Mouse (Mus musculus) small intestine, adult 2 months (tissue): ENCODE measurements around the gene Hal.

ENCODE experiments used
- CTCF ChIP-seq: fragments of 200-500 bp; IDR thresholded peaks from 2 replicates; pipeline ENCODE4 v1.5.1; 2012; ENCODE audit warnings: low read depth, mild to moderate bottlenecking, control low read depth, inconsistent platforms, low read length, moderate library complexity, mixed read lengths; ENCODE audit not compliant: insufficient replicate concordance, insufficient read length; ENCODE audit errors: extremely low read depth
- POLR2A ChIP-seq: fragments of 200-500 bp; IDR thresholded peaks from 2 replicates; pipeline ENCODE4 v1.6.1; 2012; ENCODE audit warnings: low read depth, mild to moderate bottlenecking, control low read depth, inconsistent platforms, low read length, moderate library complexity

GRCm38 (mm10) chr10:93547741-93548270 is 59.2 kb downstream of the Hal start:
- no peak for TF ChIP-seq CTCF
- TF ChIP-seq POLR2A: no peak
